Mouse (Mus musculus) CH12.LX (cell line): ENCODE results near the gene Csnk1g2.

Source experiments
- CTCF ChIP-seq, 2 experiments: IDR thresholded peaks in 1 of 2; conservative IDR thresholded peaks in 1 of 2; 2 replicates each; pipeline ENCODE4 v1.5.1; 2011 to 2012; ENCODE audit warnings: low read depth in 2 of 2, low read length in 2 of 2, improper control_type of control experiment in 1 of 2, inconsistent platforms in 1 of 2, mild to moderate bottlenecking in 1 of 2, moderate library complexity in 1 of 2
- E2F4 ChIP-seq: IDR thresholded peaks from 2 replicates; pipeline ENCODE4 v1.6.1; 2011; ENCODE audit warnings: low read depth, low read length, improper control_type of control experiment; ENCODE audit not compliant: insufficient replicate concordance
- EP300 ChIP-seq: IDR thresholded peaks from 2 replicates; pipeline ENCODE4 v1.6.1; 2011; ENCODE audit warnings: low read length, improper control_type of control experiment
- HCFC1 ChIP-seq: IDR thresholded peaks from 2 replicates; pipeline ENCODE4 v1.6.1; 2012; ENCODE audit warnings: low read depth, mild to moderate bottlenecking, inconsistent platforms, low read length, improper control_type of control experiment
- MAX ChIP-seq: IDR thresholded peaks from 2 replicates; pipeline ENCODE4 v1.6.1; 2011; ENCODE audit warnings: low read length, improper control_type of control experiment
- MAZ ChIP-seq: IDR thresholded peaks from 2 replicates; pipeline ENCODE4 v1.6.1; 2012; ENCODE audit warnings: low read depth, mild to moderate bottlenecking, inconsistent platforms, low read length, improper control_type of control experiment, moderate library complexity
- MEF2A ChIP-seq: IDR thresholded peaks from 2 replicates; pipeline ENCODE4 v1.6.1; 2014; ENCODE audit warnings: low read depth, mild to moderate bottlenecking, inconsistent platforms, low read length, improper control_type of control experiment, borderline replicate concordance
- NELFE ChIP-seq: IDR thresholded peaks from 2 replicates; pipeline ENCODE4 v1.6.1; 2011; ENCODE audit warnings: low read depth, low read length, improper control_type of control experiment
- NRF1 ChIP-seq: IDR thresholded peaks from 2 replicates; pipeline ENCODE4 v1.6.1; 2014; ENCODE audit warnings: low read depth, mild to moderate bottlenecking, inconsistent platforms, low read length, improper control_type of control experiment, moderate library complexity
- POLR2A ChIP-seq: IDR thresholded peaks from 2 replicates; pipeline ENCODE4 v1.6.1; 2011; ENCODE audit warnings: low read depth, mild to moderate bottlenecking, improper control_type of control experiment, low read length
- POLR2AphosphoS2 ChIP-seq: IDR thresholded peaks from 2 replicates; pipeline ENCODE4 v1.6.1; 2011; ENCODE audit warnings: low read depth, low read length, improper control_type of control experiment
- RAD21 ChIP-seq: IDR thresholded peaks from 2 replicates; pipeline ENCODE4 v1.6.1; 2011; ENCODE audit warnings: low read depth, mild to moderate bottlenecking, low read length, improper control_type of control experiment, moderate library complexity
- RCOR1 ChIP-seq: conservative IDR thresholded peaks from 2 replicates; pipeline ENCODE4 v1.6.1; 2012; ENCODE audit warnings: low read depth, mild to moderate bottlenecking, inconsistent platforms, low read length, improper control_type of control experiment
- USF2 ChIP-seq: conservative IDR thresholded peaks from 2 replicates; pipeline ENCODE4 v1.6.1; 2011; ENCODE audit warnings: low read depth, low read length, improper control_type of control experiment

GRCm38 (mm10) chr10:80621690-80621939 lies 1.0 kb upstream of the Csnk1g2 start:
- TF ChIP-seq CTCF (conservative IDR thresholded peaks at IDR 0.05 in 1 of 2, IDR thresholded peaks at IDR 0.05 in 1 of 2; ENCODE audit: low read depth in 2 of 2, low read length in 2 of 2) (no peak), NELFE (no peak), E2F4 (no peak), EP300 (no peak), POLR2AphosphoS2 (no peak), MEF2A (no peak), HCFC1 (no peak), USF2 (no peak), RAD21 (no peak), MAZ (no peak), MAX (no peak), POLR2A (no peak; the same call in 1 of the 2 replicates), NRF1 (no peak), RCOR1 (no peak)
